Mouse (Mus musculus): ENCODE data around the gene Tifa. TPM values are rescaled to one million over a fixed set of nuclear protein-coding genes. Genes with fewer than 3 reads are reported as not detected.

Tifa gene
- polyA plus RNA-seq, 1 experiment from 2014 or later: 5.2 TPM

DNA sequence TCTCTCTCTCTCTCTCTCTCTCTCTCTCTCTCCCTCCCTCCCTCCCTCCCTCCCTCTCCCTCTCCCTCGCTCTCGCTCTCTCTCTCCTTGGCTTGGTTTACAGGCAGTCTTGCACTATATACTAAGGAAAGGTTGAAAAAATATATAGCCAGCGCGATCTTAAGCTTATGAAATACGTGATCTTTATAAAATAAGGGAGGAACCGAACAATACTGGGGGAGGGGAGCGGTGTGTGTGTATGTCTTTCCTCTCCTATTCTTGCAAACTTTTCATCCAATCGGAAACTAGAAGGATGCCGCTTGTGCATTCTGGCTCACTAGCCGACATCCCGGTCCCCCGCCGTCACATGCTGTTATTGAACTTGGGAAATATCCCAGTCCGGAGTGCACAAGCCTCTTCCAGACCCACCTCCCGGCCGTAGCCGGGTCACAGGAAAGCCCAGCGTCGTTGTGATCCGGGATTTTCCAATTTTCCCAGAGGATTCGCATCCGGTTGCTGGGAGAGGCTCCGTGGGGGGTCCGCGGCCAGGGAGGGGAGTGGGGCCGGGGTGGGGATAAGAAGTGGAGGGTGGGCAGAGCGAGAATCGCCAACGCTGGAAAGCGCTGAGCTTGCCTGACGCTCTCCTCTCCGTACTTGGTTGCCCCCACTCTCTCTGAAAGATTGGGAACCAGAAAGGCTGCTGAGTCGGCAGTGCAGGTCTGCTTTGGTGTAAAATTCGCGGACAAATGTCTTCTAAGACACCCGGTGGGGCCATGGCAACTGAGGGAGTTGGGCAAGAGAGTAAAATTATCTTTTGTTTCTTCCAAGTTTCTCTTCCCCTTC lies 840 bp downstream of the Tifa start:
- Histone ChIP-seq H3K4me1 (peaks cover 21% of the 10 kb centered on the region), H3K4me3 (replicated peaks) (peak overlapping the region; percentile 65), H3K4me2 (peak overlapping the region; percentile 97), H3K27ac (peak overlapping the region; percentile 62), H3K9ac (peak overlapping the region; percentile 52), H3K36me3 (no peaks in the 10 kb centered on the region), H3K9me3 (replicated peaks) (no peaks in the 10 kb centered on the region), H3K27me3 (peaks cover 29% of the 10 kb centered on the region)
- peak; percentile 65 for ATAC-seq (replicated peaks; ENCODE audit: low FRiP score)
- under 1% methylated on average over 35 of the region's 36 CpGs for WGBS

DNA sequence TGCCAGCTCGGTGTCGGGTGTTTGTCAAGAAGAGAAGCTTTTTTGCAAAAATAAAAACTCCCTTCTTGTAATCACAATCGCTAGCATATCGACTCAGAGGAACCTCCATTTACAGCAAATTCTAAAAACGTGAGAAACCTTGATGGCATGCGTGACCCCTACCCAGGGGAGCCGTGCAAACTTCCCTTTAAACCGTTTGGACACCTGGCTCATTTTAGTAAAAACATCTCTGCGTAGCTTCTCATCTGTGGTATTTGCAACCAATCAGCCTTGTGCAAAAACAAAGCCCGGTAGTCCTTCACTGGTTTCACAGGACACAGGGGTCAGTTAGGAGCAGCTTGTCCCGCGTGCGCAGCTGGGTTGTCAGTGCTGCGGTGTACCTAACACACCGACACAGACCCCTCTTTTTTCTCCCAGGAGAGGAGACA lies 1.5 kb downstream of the Tifa start:
- Histone ChIP-seq H3K27ac (no peak overlapping the region), H3K4me3 (replicated peaks) (peak overlapping the region; percentile 65), H3K27me3 (peaks cover 29% of the 10 kb centered on the region), H3K36me3 (no peaks in the 10 kb centered on the region), H3K4me1 (peaks cover 21% of the 10 kb centered on the region), H3K9me3 (replicated peaks) (no peaks in the 10 kb centered on the region), H3K9ac (peak overlapping the region; percentile 50), H3K4me2 (peak overlapping the region; percentile 97)
- no peak for ATAC-seq (replicated peaks; ENCODE audit: low FRiP score)
- WGBS: 1% methylated on average over 15 of the region's 15 CpGs

DNA sequence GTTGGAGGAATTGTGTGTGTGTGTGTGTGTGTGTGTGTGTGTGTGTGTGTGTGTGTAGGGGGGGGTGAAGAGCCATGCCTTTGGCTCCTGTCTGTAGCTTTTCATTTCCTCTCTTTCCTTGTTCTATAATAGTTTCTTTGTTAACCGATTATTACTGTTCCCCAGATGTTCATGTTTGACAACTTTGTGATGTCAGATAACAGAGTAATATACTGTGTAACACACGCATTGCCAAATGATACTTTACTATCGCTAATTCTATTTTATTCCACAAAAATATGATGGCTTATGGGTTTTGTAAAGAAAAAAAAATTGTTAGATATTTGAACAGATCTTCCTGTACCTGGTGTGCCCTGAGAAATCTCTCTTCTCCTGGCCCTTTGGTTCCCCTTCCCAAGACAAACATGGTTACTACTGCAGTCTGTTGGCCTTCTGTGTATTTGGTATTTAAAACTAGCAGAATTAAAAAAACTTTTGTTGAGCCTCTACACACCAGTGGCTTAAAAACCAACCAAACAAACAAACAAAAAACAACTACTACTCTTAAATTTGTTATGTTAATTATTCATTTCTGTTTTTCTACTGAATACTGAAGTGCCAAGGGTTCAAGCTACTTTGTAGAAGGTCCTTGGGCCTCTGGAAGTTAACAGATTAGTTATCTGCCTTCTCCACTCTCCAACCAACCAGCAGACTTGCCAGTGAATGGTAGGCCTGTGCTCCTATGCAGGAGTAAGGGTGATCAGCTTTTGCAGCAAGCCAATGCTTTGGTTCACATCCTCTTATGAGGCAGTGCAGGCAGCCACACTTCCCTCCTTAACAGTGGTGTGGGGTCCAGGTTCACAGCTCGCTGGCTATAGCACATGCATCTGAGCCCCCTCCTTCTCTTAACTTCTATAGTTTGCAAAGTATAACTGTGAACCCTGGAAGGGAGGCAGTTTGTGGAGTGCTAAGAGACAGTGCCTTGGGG lies 2.3 kb downstream of the Tifa start:
- no peak overlapping the region for H3K9ac ChIP-seq
- no peaks in the 10 kb centered on the region for H3K36me3 ChIP-seq
- peak overlapping the region; percentile 97 for H3K4me2 ChIP-seq
- H3K27ac ChIP-seq: no peak overlapping the region
- WGBS: 50% methylated on average over 4 of the region's 4 CpGs
- no peak for ATAC-seq (replicated peaks; ENCODE audit: low FRiP score)
- no peak overlapping the region for H3K4me3 ChIP-seq (replicated peaks)
- peaks cover 28% of the 10 kb centered on the region for H3K27me3 ChIP-seq
- peaks cover 21% of the 10 kb centered on the region for H3K4me1 ChIP-seq
- H3K9me3 ChIP-seq (replicated peaks): no peaks in the 10 kb centered on the region

DNA sequence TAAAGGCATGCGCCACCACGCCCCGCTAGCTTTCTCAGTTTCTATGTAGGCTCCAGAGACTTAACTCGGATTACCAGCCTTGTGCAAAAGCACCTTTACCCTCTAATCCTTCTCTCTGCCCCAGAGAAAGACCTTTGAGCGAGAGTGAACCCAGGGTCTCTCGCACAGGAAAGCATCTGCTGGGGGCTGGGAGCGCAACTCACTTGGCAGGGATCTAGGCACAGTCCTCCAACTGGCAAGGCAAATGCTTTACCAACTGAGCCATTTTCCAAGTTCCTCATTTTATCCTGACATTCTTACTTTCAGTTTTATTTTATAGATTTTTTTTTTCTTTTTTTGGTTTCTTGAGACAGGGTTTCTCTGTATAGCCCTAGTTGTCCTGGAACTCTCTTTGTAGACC lies 3.4 kb downstream of the Tifa start:
- no peaks in the 10 kb centered on the region for H3K36me3 ChIP-seq
- no peak overlapping the region for H3K9ac ChIP-seq
- peaks cover 22% of the 10 kb centered on the region for H3K27me3 ChIP-seq
- H3K4me2 ChIP-seq: no peak overlapping the region
- ATAC-seq (replicated peaks; ENCODE audit: low FRiP score): no peak
- H3K4me3 ChIP-seq (replicated peaks): no peak overlapping the region
- 86% methylated on average over 7 of the region's 7 CpGs for WGBS
- no peaks in the 10 kb centered on the region for H3K9me3 ChIP-seq (replicated peaks)
- no peak overlapping the region for H3K27ac ChIP-seq
- H3K4me1 ChIP-seq: peaks cover 21% of the 10 kb centered on the region

DNA sequence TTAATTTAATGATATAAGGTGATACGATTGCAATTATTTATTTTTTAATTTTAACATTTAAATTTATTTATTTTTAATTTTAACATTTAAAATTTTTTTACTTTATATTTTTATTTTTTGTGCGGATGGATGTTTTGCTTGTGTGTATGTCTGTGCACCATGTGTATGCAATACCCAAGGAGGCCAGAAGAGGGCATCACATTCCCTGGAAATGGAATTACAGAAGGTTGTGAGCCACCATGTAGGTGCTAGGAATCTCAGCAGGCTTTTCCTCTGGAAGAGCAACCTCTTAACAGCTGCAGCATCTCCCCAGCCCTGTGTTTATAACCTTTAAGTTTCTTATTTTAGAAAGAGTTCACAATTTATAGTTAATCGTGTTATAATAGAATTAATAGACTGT lies 6.2 kb downstream of the Tifa start:
- H3K27me3 ChIP-seq: peaks cover 4% of the 10 kb centered on the region; the same call in 1 of the 2 replicates
- no peak overlapping the region for H3K9ac ChIP-seq
- H3K4me2 ChIP-seq: no peak overlapping the region
- ATAC-seq (replicated peaks; ENCODE audit: low FRiP score): no peak
- H3K36me3 ChIP-seq: no peaks in the 10 kb centered on the region
- H3K4me3 ChIP-seq (replicated peaks): no peak overlapping the region
- 95% methylated on average over 3 of the region's 3 CpGs for WGBS
- no peaks in the 10 kb centered on the region for H3K9me3 ChIP-seq (replicated peaks)
- H3K4me1 ChIP-seq: peaks cover 6% of the 10 kb centered on the region
- H3K27ac ChIP-seq: no peak overlapping the region

DNA sequence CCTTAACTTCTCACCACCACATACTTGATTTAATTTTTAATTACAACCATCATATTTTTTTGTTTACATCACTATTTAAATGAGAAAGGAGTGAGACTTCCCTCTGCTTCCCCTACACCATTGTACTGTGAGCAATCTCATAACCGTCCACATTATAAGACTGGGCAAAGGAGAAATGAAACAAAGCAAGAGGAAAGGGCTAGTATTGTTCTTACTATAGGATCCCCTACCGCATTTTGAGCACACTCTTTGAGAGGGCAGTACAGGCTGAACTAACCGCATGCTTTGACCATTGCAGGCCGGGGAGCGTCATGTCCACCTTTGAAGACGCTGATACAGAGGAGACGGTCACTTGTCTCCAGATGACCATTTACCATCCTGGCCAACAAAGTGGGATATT lies 6.7 kb downstream of the Tifa start:
- H3K4me1 ChIP-seq: peaks cover 1% of the 10 kb centered on the region
- 97% methylated on average over 7 of the region's 7 CpGs for WGBS
- no peak overlapping the region for H3K4me2 ChIP-seq
- no peaks in the 10 kb centered on the region for H3K36me3 ChIP-seq
- no peak overlapping the region for H3K27ac ChIP-seq
- no peak overlapping the region for H3K4me3 ChIP-seq (replicated peaks)
- H3K9me3 ChIP-seq (replicated peaks): no peaks in the 10 kb centered on the region
- peaks cover 1% of the 10 kb centered on the region; the same call in 1 of the 2 replicates for H3K27me3 ChIP-seq
- ATAC-seq (replicated peaks; ENCODE audit: low FRiP score): no peak
- H3K9ac ChIP-seq: no peak overlapping the region

DNA sequence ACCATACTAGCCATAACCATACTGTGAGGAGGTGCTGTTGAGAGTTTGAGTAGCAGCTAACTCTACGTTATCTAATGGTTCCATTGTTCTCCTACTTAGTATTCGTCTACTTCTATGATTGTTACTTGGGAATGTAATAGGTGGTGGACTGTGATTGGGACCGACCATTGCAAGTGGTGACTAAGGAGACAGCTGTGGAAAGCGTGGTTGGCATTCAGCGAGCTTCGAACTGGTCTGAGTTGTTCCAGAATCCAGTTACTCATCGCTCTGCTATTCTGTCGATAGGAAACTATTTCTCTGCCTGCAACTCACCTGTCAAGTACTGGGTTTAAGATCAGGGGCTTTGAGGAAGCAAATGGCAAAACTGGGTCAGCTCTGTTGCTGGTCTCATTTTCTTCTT lies 11.6 kb downstream of the Tifa start:
- ATAC-seq (replicated peaks; ENCODE audit: low FRiP score): no peak
- Histone ChIP-seq H3K4me2 (no peak overlapping the region), H3K9ac (no peak overlapping the region), H3K36me3 (peaks cover 7% of the 10 kb centered on the region), H3K9me3 (replicated peaks) (no peaks in the 10 kb centered on the region), H3K27ac (no peak overlapping the region), H3K4me3 (replicated peaks) (no peak overlapping the region), H3K27me3 (no peaks in the 10 kb centered on the region), H3K4me1 (no peaks in the 10 kb centered on the region)
- WGBS: 91% methylated on average over 8 of the region's 8 CpGs

DNA sequence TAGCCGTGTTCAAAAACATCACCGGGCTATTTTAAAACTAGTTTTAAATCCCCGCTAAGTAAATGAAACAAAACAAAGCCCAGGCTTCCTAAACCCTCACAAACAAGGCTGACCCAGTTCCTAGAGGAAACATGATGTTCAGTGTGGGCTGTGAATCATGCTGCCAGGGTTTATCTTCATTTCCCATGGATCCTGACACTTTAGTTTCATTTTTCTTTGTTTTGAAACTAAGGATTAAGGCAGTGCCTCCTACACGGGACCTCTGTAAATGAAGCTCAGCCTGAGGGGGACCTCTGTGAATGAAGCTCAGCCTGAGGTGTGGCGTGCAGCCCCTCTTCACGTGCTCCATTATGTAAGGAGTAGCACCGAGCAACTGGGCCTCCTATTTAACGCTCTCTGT lies 13.2 kb downstream of the Tifa start:
- H3K27ac ChIP-seq: no peak overlapping the region
- H3K4me1 ChIP-seq: no peaks in the 10 kb centered on the region
- no peaks in the 10 kb centered on the region for H3K9me3 ChIP-seq (replicated peaks)
- H3K4me2 ChIP-seq: peak overlapping the region; percentile 2; the same call in 1 of the 2 replicates
- peaks cover 19% of the 10 kb centered on the region for H3K36me3 ChIP-seq
- H3K9ac ChIP-seq: no peak overlapping the region
- WGBS: 30% methylated on average over 8 of the region's 8 CpGs
- no peak overlapping the region for H3K4me3 ChIP-seq (replicated peaks)
- no peak for ATAC-seq (replicated peaks; ENCODE audit: low FRiP score)
- no peaks in the 10 kb centered on the region for H3K27me3 ChIP-seq

DNA sequence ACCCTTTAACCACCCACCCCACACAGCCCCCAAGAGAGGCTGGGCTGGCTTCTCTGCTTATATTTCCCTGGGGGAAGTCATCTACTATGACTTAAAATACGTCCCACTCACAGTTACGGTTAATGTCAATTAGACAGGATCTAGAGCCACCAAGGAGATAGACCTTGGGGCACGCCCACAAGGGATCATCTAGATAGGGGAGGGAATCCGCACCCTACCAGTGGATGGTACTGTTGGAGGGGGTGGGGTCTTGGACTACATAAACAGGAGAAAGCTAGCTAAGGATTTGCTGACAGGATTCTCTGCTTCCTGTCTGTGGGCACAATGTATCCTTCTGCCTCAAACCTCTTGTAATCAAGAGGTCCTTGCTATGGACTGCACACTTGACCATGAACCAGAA lies 14.8 kb downstream of the Tifa start:
- Histone ChIP-seq H3K36me3 (peaks cover 35% of the 10 kb centered on the region), H3K4me1 (no peaks in the 10 kb centered on the region), H3K27ac (no peak overlapping the region), H3K27me3 (no peaks in the 10 kb centered on the region), H3K9me3 (replicated peaks) (no peaks in the 10 kb centered on the region), H3K4me2 (no peak overlapping the region), H3K4me3 (replicated peaks) (no peak overlapping the region), H3K9ac (no peak overlapping the region)
- 82% methylated on average over 4 of the region's 4 CpGs for WGBS
- ATAC-seq (replicated peaks; ENCODE audit: low FRiP score): no peak

DNA sequence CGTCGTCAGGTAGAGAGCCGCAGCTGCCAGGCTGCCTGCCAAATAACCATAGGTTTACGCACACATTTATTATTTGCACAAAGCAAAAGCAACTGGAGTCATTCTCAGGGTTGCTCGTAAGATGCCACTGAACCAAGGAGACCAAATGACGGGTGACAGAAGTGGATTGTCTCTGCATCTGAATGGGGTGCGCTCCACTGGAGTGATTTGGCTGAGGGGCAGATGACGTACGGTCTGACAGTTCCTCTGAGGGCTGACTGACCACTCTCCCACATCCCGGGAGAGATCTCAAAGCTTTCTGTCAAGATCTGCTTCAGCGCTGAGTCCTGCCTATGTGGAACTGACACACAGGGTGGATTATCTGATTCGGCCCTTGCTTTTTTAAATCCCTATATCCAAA lies 15.5 kb downstream of the Tifa start:
- WGBS: 79% methylated on average over 12 of the region's 12 CpGs
- no peak overlapping the region for H3K4me2 ChIP-seq
- H3K36me3 ChIP-seq: peaks cover 41% of the 10 kb centered on the region
- H3K27me3 ChIP-seq: no peaks in the 10 kb centered on the region
- no peaks in the 10 kb centered on the region for H3K4me1 ChIP-seq
- no peak overlapping the region for H3K9ac ChIP-seq
- no peak overlapping the region for H3K27ac ChIP-seq
- no peak for ATAC-seq (replicated peaks; ENCODE audit: low FRiP score)
- no peak overlapping the region for H3K4me3 ChIP-seq (replicated peaks)
- no peaks in the 10 kb centered on the region for H3K9me3 ChIP-seq (replicated peaks)

DNA sequence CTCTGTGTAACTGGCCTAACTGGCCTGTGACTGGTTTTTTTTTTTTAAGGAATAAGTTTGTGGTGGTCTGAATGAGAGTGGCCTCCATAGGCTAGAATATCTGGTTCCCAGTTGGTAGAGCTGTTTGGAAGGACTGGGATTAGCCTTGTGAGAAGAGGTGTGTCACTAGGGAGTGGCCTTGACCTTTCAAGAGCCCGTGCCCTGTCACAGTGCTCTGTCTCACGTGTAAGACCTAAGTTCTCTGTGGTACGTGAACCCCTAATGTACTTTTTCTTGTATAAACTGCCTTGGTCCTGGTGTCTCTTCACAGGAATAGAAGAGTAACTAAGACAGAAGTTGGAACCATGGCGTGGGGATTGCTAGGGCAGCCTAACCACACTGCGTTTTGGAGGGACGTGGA lies 16.4 kb downstream of the Tifa start:
- Histone ChIP-seq H3K36me3 (peaks cover 49% of the 10 kb centered on the region), H3K9me3 (replicated peaks) (no peaks in the 10 kb centered on the region), H3K4me2 (no peak overlapping the region), H3K27me3 (no peaks in the 10 kb centered on the region), H3K4me3 (replicated peaks) (no peak overlapping the region), H3K4me1 (no peaks in the 10 kb centered on the region), H3K27ac (no peak overlapping the region), H3K9ac (no peak overlapping the region)
- 93% methylated on average over 6 of the region's 6 CpGs for WGBS
- no peak for ATAC-seq (replicated peaks; ENCODE audit: low FRiP score)

- no peak for ATAC-seq (replicated peaks; ENCODE audit: low FRiP score)
- 79% methylated on average over 5 of the region's 5 CpGs for WGBS
- Histone ChIP-seq H3K4me3 (replicated peaks) (no peak overlapping the region), H3K9me3 (replicated peaks) (no peaks in the 10 kb centered on the region), H3K9ac (no peak overlapping the region), H3K27ac (no peak overlapping the region), H3K4me2 (no peak overlapping the region), H3K4me1 (no peaks in the 10 kb centered on the region), H3K36me3 (peaks cover 67% of the 10 kb centered on the region), H3K27me3 (no peaks in the 10 kb centered on the region)
Observed at GRCm38 (mm10) chr3:127807846-127808245, 18.2 kb downstream of the Tifa start.

Measured in kidney, embryonic 15.5 days (tissue).